Mouse (Mus musculus) liver, postnatal 0 days (tissue): ENCODE measurements around the gene Pik3c2g. TPM values are rescaled to one million over a fixed set of nuclear protein-coding genes. Genes with fewer than 3 reads are reported as not detected.
A peak's percentile ranks its signal among the peaks of the same experiment; 100 is the strongest.

ENCODE experiments used
- ATAC-seq: fragments of 200-750 bp; cut with Nextera tagmentation; 2 replicates; pipeline ENCODE4 v1.8.0; 2017; ENCODE audit warnings: mild to moderate bottlenecking, moderate library complexity
- DNase-seq: peaks from one replicate; pipeline ENCODE4 v3.0.0-alpha.2; 2016
- H3K27ac ChIP-seq: fragments of 300-500 bp; sonication (generic); 2 replicates; pipeline ENCODE4 v1.5.1; 2014; ENCODE audit warnings: antibody characterized with exemption, moderate library complexity, mild to moderate bottlenecking, low read depth
- H3K27me3 ChIP-seq: fragments of 300-500 bp; sonication (generic); 2 replicates; pipeline ENCODE4 v1.6.1; 2014; ENCODE audit warnings: low read length, control low read depth, mixed read lengths; ENCODE audit not compliant: insufficient read depth
- H3K36me3 ChIP-seq: fragments of 300-500 bp; sonication (generic); replicated peaks from 2 replicates; pipeline ENCODE4 v1.6.1; 2014; ENCODE audit warnings: mild to moderate bottlenecking, control low read depth, low read length, moderate library complexity, mixed read lengths; ENCODE audit not compliant: insufficient read depth
- H3K4me1 ChIP-seq: fragments of 300-500 bp; sonication (generic); 2 replicates; pipeline ENCODE4 v1.6.1; 2014; ENCODE audit warnings: antibody characterized with exemption, mild to moderate bottlenecking, control low read depth; ENCODE audit not compliant: insufficient read depth
- H3K4me2 ChIP-seq: fragments of 300-500 bp; sonication (generic); 2 replicates; pipeline ENCODE4 v1.6.1; 2014; ENCODE audit warnings: low read depth, mild to moderate bottlenecking, low read length, moderate library complexity, mixed read lengths
- H3K4me3 ChIP-seq: fragments of 300-500 bp; sonication (generic); 2 replicates; pipeline ENCODE4 v1.5.1; 2014; ENCODE audit warnings: low read depth, low read length
- H3K9ac ChIP-seq: fragments of 300-500 bp; sonication (generic); replicated peaks from 2 replicates; pipeline ENCODE4 v1.6.1; 2014; ENCODE audit warnings: mild to moderate bottlenecking, moderate library complexity
- H3K9me3 ChIP-seq: fragments of 300-500 bp; sonication (generic); 2 replicates; pipeline ENCODE4 v1.6.1; 2016; ENCODE audit warnings: mild to moderate bottlenecking, control low read depth, low read length, mixed read lengths
- CTCF ChIP-seq: sonication (generic); IDR thresholded peaks from 2 replicates; pipeline ENCODE4 v1.5.1; 2016; ENCODE audit warnings: antibody characterized with exemption, low read depth
- EP300 ChIP-seq: IDR thresholded peaks from 2 replicates; pipeline ENCODE4 v1.6.1; 2016; ENCODE audit warnings: antibody characterized with exemption, low read depth, mild to moderate bottlenecking
- WGBS: fragments of 180-500 bp; shearing (Covaris S2); extraction: QIAGEN DNeasy Blood & Tissue Kit; methylation state at CpG from one replicate; pipeline ENCODE4 v1.1.7; 2014; ENCODE audit not compliant: insufficient replicate concordance; 5-methylcytosine and 5-hydroxymethylcytosine counted together
- polyA plus RNA-seq: library from polyadenylated mRNA; unstranded; fragments of >200 nt; fragmentation: Nextera tagmentation; extraction: Ambion mirVana; gene quantifications from 2 replicates; pipeline ENCODE4 v1.2.1, GENCODE M21; 2015

Pik3c2g gene
- polyA plus RNA-seq, 1 experiment from 2014 or later = 5.6 TPM

DNA sequence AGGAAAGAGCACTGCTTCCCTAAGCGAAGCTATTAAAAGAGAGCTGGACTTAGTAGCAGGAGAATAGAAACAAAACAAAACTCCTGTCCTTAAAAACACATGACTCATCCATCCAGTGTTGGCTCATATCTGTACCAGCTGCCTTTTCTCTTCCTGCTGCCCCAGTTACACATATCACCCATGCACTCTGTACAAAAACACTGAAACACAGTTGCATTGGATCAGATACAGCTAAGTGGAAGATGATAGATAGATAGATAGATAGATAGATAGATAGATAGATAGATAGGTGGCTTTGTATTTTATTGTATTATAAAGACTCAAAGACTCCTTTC lies 291.3 kb downstream of the Pik3c2g start:
- Histone ChIP-seq H3K27ac (peak overlapping the region; percentile 91), H3K9ac (no peak overlapping the region), H3K9me3 (no peaks in the 10 kb centered on the region), H3K4me1 (0 out of 2 replicates have a peak, but pooled peaks cover 4% of the 10 kb centered on the region), H3K36me3 (no peaks in the 10 kb centered on the region), H3K27me3 (no peaks in the 10 kb centered on the region), H3K4me3 (no peak overlapping the region), H3K4me2 (no peak overlapping the region)
- no peak for DNase-seq
- peak; percentile 86 for ATAC-seq
- 55% methylated on average over 1 of the region's 1 CpGs for WGBS
- no peak for TF ChIP-seq CTCF
- peak; percentile 44; the same call in 1 of the 2 replicates for TF ChIP-seq EP300

GRCm38 (mm10) chr6:139882076-139882475 lies 295.1 kb downstream of the Pik3c2g start:
- TF ChIP-seq CTCF (no peak), EP300 (0 out of 2 replicates have a peak, but pooled peaks have one; percentile 19)
- Histone ChIP-seq H3K27me3 (no peaks in the 10 kb centered on the region), H3K36me3 (no peaks in the 10 kb centered on the region), H3K9ac (no peak overlapping the region), H3K4me1 (0 out of 2 replicates have a peak, but pooled peaks cover 2% of the 10 kb centered on the region), H3K4me3 (no peak overlapping the region), H3K9me3 (no peaks in the 10 kb centered on the region), H3K4me2 (no peak overlapping the region), H3K27ac (peak overlapping the region; percentile 51)
- no peak for ATAC-seq
- WGBS = 28% methylated on average over 2 of the region's 2 CpGs
- DNase-seq = no peak

- TF ChIP-seq EP300 (no peak), CTCF (no peak)
- Histone ChIP-seq H3K4me1 (no peaks in the 10 kb centered on the region), H3K4me3 (no peak overlapping the region), H3K9ac (no peak overlapping the region), H3K9me3 (no peaks in the 10 kb centered on the region), H3K27me3 (no peaks in the 10 kb centered on the region), H3K4me2 (no peak overlapping the region), H3K27ac (no peak overlapping the region), H3K36me3 (no peaks in the 10 kb centered on the region)
- DNase-seq (no peak), ATAC-seq (no peak)
Observed at GRCm38 (mm10) chr6:139887175-139887574, 300.2 kb downstream of the Pik3c2g start.

DNA sequence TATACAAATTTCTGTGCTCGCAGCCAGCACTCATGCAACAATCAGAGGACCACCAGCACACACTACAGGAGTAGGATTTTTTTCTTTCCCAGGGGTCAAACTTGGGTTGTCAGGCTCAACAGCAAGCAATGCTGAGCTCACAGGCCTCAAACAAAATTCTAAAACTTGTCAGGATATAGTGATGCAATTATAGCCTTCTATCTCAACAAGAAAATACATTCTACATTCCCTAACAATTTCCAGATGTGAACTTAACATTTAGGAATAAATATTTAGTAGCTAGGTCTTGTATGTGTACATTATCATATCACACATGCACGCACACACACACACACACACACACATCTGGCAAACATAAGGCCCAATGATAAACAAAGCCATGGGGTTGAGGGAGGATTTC lies 308.6 kb downstream of the Pik3c2g start:
- Histone ChIP-seq H3K4me1 (no peaks in the 10 kb centered on the region), H3K27ac (no peak overlapping the region), H3K4me2 (no peak overlapping the region), H3K36me3 (peaks cover 3% of the 10 kb centered on the region; the same call in 1 of the 2 replicates), H3K4me3 (no peak overlapping the region), H3K9ac (no peak overlapping the region), H3K27me3 (no peaks in the 10 kb centered on the region), H3K9me3 (no peaks in the 10 kb centered on the region)
- no peak for DNase-seq
- 60% methylated on average over 2 of the region's 2 CpGs for WGBS
- no peak for ATAC-seq
- TF ChIP-seq CTCF = no peak
- TF ChIP-seq EP300 = no peak

DNA sequence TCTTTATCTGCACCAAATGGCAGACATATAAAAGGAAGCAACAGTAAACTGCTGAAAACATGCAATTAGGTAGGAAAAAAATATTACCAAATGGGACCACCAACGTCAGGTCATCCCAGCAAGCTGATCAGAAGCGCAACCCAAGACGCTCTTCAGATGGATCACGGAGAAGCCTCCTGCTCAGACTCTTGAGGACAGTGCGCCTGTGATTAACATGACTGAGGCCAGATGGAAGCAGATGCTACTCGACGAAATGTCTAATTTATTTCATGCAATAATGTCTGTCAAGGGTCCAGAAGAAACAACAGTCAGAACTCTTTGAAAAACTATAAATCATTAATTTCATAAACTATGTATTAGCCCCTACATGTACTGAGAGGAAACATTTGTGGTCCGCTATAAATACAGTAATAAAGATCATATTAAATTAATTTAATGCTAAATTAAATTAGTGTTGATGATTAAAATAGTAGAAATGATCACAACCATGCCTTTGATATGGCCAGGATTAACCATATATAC lies 312.7 kb downstream of the Pik3c2g start:
- 86% methylated on average over 8 of the region's 8 CpGs for WGBS

DNA sequence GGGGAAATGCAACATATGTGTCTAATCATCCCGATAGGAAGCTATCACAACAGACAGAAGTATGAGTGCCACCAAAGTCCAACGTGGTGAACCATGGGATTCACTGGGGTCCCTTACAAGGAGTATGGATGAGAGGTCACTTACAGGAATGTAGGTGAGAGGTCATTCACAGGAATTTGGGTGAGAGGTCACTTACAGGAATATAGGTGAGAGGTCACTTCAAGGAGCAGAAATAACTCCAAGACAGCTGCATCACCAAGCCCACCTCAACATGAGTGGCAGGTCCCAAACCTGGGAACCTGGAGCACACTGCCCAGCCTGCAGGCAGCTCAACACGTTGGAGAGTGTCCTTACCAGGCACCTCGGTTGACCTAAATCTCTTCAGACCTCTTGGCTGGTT lies 314.8 kb downstream of the Pik3c2g start:
- Histone ChIP-seq H3K36me3 (peaks cover 3% of the 10 kb centered on the region; the same call in 1 of the 2 replicates), H3K4me3 (no peak overlapping the region), H3K27me3 (no peaks in the 10 kb centered on the region), H3K9ac (no peak overlapping the region), H3K27ac (no peak overlapping the region), H3K9me3 (no peaks in the 10 kb centered on the region), H3K4me1 (no peaks in the 10 kb centered on the region), H3K4me2 (no peak overlapping the region)
- 57% methylated on average over 4 of the region's 4 CpGs for WGBS
- DNase-seq = no peak
- ATAC-seq = 0 out of 2 replicates have a peak, but pooled peaks have one; percentile 35
- TF ChIP-seq EP300 = no peak

More for the DNA sequence above, 312.7 kb downstream of the Pik3c2g start:
- Histone ChIP-seq H3K27ac (no peak overlapping the region), H3K9me3 (no peaks in the 10 kb centered on the region), H3K4me1 (no peaks in the 10 kb centered on the region), H3K36me3 (peaks cover 3% of the 10 kb centered on the region; the same call in 1 of the 2 replicates), H3K4me3 (no peak overlapping the region), H3K4me2 (no peak overlapping the region), H3K27me3 (no peaks in the 10 kb centered on the region), H3K9ac (no peak overlapping the region)
- TF ChIP-seq CTCF = no peak
- TF ChIP-seq EP300 = no peak
- DNase-seq (no peak), ATAC-seq (no peak)

GRCm38 (mm10) chr6:139907138-139907537 lies 320.1 kb downstream of the Pik3c2g start:
- Histone ChIP-seq H3K9me3 (no peaks in the 10 kb centered on the region), H3K27ac (no peak overlapping the region), H3K4me3 (no peak overlapping the region), H3K4me1 (no peaks in the 10 kb centered on the region), H3K9ac (no peak overlapping the region), H3K36me3 (no peaks in the 10 kb centered on the region), H3K27me3 (no peaks in the 10 kb centered on the region), H3K4me2 (no peak overlapping the region)
- DNase-seq (no peak), ATAC-seq (no peak)
- TF ChIP-seq CTCF = no peak
- TF ChIP-seq EP300 = no peak
- 69% methylated on average over 4 of the region's 4 CpGs for WGBS
